Mouse (Mus musculus) cerebellum, adult 2 months (tissue): ENCODE measurements around the gene Xylt2.

Experiments used
- CTCF ChIP-seq: fragments of 200-500 bp; IDR thresholded peaks from 2 replicates; pipeline ENCODE4 v1.5.1; 2011; ENCODE audit warnings: low read depth, mild to moderate bottlenecking, control low read depth, low read length, moderate library complexity, borderline replicate concordance; ENCODE audit not compliant: insufficient read depth
- POLR2A ChIP-seq: fragments of 200-500 bp; IDR thresholded peaks from 2 replicates; pipeline ENCODE4 v1.6.1; 2011; ENCODE audit warnings: low read length, control low read depth, borderline replicate concordance; ENCODE audit not compliant: insufficient read depth

DNA sequence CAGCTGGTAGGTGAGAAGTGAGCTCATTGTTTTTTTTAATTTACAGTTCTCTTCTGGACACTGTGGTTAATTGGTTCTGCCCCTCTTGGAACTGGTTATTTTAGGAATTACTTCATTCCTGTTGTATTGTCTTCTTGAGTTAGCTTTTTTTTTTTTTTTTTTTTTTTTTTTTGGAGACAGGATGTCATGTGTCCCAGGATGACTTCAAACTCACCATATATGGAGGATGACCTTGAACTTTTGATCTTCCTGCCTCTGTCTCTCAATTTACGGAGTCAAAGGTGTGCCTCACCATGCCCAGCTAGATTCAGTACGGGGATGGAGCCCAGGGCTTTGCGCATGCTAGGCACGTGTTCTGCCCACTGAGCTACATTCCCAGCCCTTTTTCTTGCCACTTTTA lies 4.3 kb upstream of the Xylt2 start:
- TF ChIP-seq POLR2A = no peak
- TF ChIP-seq CTCF = no peak
